Mouse (Mus musculus) inflammation-experienced regulatory T-cells, adult 16 weeks (primary cell): ENCODE results near the gene Rp2. TPM values are rescaled to one million over a fixed set of nuclear protein-coding genes. Genes with fewer than 3 reads are reported as not detected.

Experiments used
- polyA plus RNA-seq: library from polyadenylated mRNA; unstranded; fragments of 100-300 nt; shearing (Covaris generic); gene quantifications from one replicate; pipeline ENCODE4 v1.2.1, GENCODE M21; 2017

Rp2 gene
- polyA plus RNA-seq = 17.1 TPM

DNA sequence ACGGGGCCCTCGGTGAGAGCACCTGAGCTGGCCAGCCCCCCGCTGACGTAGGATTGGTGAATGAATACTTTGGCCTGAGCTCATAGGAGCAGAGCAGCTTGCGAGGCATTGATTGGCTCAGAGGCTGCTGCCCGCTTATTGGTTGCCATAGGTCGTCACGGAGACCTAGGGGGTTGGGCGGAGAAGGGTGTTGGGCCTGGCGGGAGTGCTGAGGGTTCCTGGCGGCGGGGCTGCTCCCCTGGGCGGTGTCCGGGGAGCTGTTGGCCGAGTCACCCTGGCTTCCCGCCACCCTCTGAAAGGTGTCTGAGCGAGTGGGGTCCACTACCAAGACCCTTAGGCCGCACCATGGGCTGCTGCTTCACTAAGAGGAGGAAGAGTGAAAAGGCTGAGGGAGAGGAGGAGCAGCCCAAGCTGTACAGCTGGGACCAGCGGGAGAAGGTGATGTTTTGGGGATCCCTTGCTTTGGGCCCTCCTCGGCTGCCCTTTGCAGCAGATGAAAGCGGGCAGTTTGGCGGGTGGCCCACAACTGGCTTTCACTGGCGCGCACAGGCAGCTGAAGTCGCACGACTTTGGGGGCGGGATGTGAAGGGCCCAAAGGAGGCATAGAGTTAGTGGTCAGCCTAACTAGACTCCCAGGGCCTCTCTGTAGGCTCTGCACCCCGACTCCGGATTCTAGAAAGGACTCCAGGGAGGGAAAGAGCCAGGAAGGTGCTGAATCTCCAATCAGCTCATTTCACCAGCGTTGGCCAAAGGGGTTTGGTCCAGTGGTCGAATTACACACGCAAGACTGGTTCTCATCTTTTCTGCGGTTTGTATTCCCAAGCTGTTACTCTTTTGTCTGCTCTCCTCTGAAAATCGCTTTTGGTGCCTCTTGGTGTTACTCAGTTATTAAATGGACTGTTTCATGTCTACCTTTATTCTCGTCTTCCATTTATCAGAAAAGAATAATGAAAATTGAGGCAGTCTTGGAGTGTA, at the start of gene Rp2:
Gene Rp2, plus strand, starts transcription at position 91 of the 975 bp plus-strand sequence.

DNA sequence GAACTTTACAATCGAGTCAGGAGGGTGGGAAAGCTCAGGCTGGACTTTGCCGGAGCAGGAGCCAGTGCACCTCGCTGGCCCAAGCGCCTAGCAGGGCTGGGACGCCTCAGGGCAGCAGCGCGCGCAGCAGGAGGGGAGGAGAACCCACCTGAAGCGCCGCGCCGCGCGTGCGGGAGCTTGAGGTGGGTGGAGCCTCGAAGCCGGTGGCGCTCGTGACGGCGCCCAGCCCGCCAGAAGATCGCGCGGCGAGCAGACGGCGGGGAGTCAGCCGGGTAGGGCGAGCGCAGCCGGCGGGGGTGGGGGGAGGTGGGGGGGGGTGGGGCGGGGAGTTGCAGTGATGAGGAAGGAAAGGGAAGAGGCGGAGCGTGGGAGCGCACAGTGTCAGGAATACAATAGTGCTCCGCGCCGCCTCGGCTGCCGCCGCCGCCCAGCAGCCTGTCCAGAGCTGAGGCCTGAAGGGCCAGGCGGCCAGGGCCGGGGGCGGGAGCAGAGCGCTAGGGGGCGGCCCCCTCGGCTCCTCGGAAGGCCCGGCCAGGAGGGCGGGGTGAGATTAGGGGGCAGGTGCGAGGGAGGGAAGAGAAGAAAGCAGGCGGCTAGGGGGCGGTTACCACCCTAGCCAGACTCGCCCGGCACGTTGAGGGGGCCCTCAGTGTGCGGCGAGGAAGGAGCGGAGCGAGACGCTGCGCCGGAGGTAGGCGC, 61.0 kb downstream of the Rp2 start, which contains the start of gene Jade3:
Gene Jade3, plus strand, starts transcription at position 549 of the 699 bp plus-strand sequence.

Other genes starting within 250 kb of the Rp2 start
- gene Slc9a7, start 72.7 kb upstream of the Rp2 start, polyA plus RNA-seq = 20.3 TPM
- gene Jade3, start 61.2 kb downstream of the Rp2 start, polyA plus RNA-seq = 3.9 TPM
- gene Rgn, start 185.3 kb downstream of the Rp2 start, polyA plus RNA-seq = not detected